Mouse (Mus musculus) cortical plate, adult 2 months (tissue): Measurements from ENCODE around the gene Olfr1290. TPM values are rescaled to one million over a fixed set of nuclear protein-coding genes. Genes with fewer than 3 reads are reported as not detected.

Experiments
- H3K27ac ChIP-seq: fragments of 200-500 bp; 2 replicates; pipeline ENCODE4 v1.5.1; 2012; ENCODE audit warnings: low read length, control low read depth, inconsistent platforms; ENCODE audit not compliant: insufficient read depth
- H3K4me1 ChIP-seq: fragments of 200-500 bp; 2 replicates; pipeline ENCODE4 v1.6.1; 2011; ENCODE audit warnings: low read length; ENCODE audit not compliant: control insufficient read depth, insufficient read depth
- H3K4me3 ChIP-seq: fragments of 200-500 bp; 2 replicates; pipeline ENCODE4 v1.5.1; 2011; ENCODE audit warnings: mild to moderate bottlenecking, low read length, control low read depth; ENCODE audit not compliant: insufficient read depth
- CTCF ChIP-seq: fragments of 200-500 bp; IDR thresholded peaks from 2 replicates; pipeline ENCODE4 v1.5.1; 2011; ENCODE audit warnings: mild to moderate bottlenecking, control low read depth, low read length; ENCODE audit not compliant: insufficient read depth; ENCODE audit errors: extremely low read depth
- POLR2A ChIP-seq: fragments of 200-500 bp; IDR thresholded peaks from 2 replicates; pipeline ENCODE4 v1.6.1; 2011; ENCODE audit warnings: mild to moderate bottlenecking, low read length, control low read depth; ENCODE audit not compliant: insufficient read depth; ENCODE audit errors: extremely low read depth
- polyA plus RNA-seq: library from polyadenylated mRNA; depleted of rRNA; stranded (reverse); fragments of >200 nt; gene quantifications from 2 replicates; pipeline ENCODE4 v1.2.3, GENCODE M21; 2012; rRNA removed

Olfr1290 gene
- polyA plus RNA-seq = not detected in 2 replicates

GRCm38 (mm10) chr2:111493729-111494128, at the start of gene Olfr1290:
Gene Olfr1290, minus strand, starts transcription at chr2:111493829.
- Histone ChIP-seq H3K4me1 (no peaks in the 10 kb centered on the region), H3K4me3 (no peak within 1 kb of the TSS), H3K27ac (no peak within 1 kb of the TSS)
- no peak for TF ChIP-seq POLR2A

- no peak for TF ChIP-seq POLR2A
- H3K4me1 ChIP-seq = no peaks in the 10 kb centered on the region
- no peak within 1 kb of the TSS for H3K27ac ChIP-seq
- no peak within 1 kb of the TSS for H3K4me3 ChIP-seq
Measured at GRCm38 (mm10) chr2:111540191-111540590, 46.6 kb upstream of the Olfr1290 start, which contains the start of gene Olfr1294. Gene Olfr1294, minus strand, starts transcription at chr2:111540291.

- no peak within 1 kb of the TSS for H3K27ac ChIP-seq
- TF ChIP-seq CTCF = no peak
- no peak for TF ChIP-seq POLR2A
- H3K4me1 ChIP-seq = no peaks in the 10 kb centered on the region
- no peak within 1 kb of the TSS for H3K4me3 ChIP-seq
Measured at GRCm38 (mm10) chr2:111524903-111525302, 31.3 kb upstream of the Olfr1290 start, which contains the start of gene Olfr1293-ps. Gene Olfr1293-ps, plus strand, starts transcription at chr2:111525203.

- no peaks in the 10 kb centered on the region for H3K4me1 ChIP-seq
- H3K27ac ChIP-seq = no peak overlapping the region
Measured at GRCm38 (mm10) chr2:111517451-111517850, 23.8 kb upstream of the Olfr1290 start.

GRCm38 (mm10) chr2:111496880-111497279, 3.3 kb upstream of the Olfr1290 start, which contains the start of gene Olfr1291-ps1:
Gene Olfr1291-ps1, plus strand, starts transcription at chr2:111497180.
- no peak for TF ChIP-seq POLR2A
- no peak for TF ChIP-seq CTCF
- no peaks in the 10 kb centered on the region for H3K4me1 ChIP-seq
- no peak within 1 kb of the TSS for H3K27ac ChIP-seq
- H3K4me3 ChIP-seq = no peak within 1 kb of the TSS

More at GRCm38 (mm10) chr2:111517451-111517850, 23.8 kb upstream of the Olfr1290 start:
- no peak overlapping the region for H3K4me3 ChIP-seq
- TF ChIP-seq CTCF (no peak), POLR2A (no peak)

- Histone ChIP-seq H3K4me3 (no peak within 1 kb of the TSS), H3K27ac (no peak within 1 kb of the TSS), H3K4me1 (no peaks in the 10 kb centered on the region)
- no peak for TF ChIP-seq CTCF
- no peak for TF ChIP-seq POLR2A
Measured at GRCm38 (mm10) chr2:111480519-111480918, 13.1 kb downstream of the Olfr1290 start, which contains the start of gene Olfr1289. Gene Olfr1289, plus strand, starts transcription at chr2:111480819.

- Histone ChIP-seq H3K4me1 (no peaks in the 10 kb centered on the region), H3K27ac (no peak within 1 kb of the TSS), H3K4me3 (no peak within 1 kb of the TSS)
- TF ChIP-seq CTCF (no peak), POLR2A (no peak)
Measured at GRCm38 (mm10) chr2:111473801-111474200, 19.8 kb downstream of the Olfr1290 start, which contains the start of gene Olfr1288. Gene Olfr1288, plus strand, starts transcription at chr2:111474101.

- H3K4me1 ChIP-seq = no peaks in the 10 kb centered on the region
- no peak within 1 kb of the TSS for H3K27ac ChIP-seq
- H3K4me3 ChIP-seq = no peak within 1 kb of the TSS
- no peak for TF ChIP-seq CTCF
- TF ChIP-seq POLR2A = no peak
Measured at GRCm38 (mm10) chr2:111448842-111449241, 44.8 kb downstream of the Olfr1290 start, which contains the start of gene Olfr1287. Gene Olfr1287, plus strand, starts transcription at chr2:111449142.

Other genes with a start within 250 kb of the Olfr1290 start
- gene Olfr1276, start 239.3 kb downstream of the Olfr1290 start, polyA plus RNA-seq = not detected in 2 replicates
- gene Olfr1277, start 219.7 kb downstream of the Olfr1290 start, polyA plus RNA-seq = not detected in 2 replicates
- gene Olfr1278, start 203.7 kb downstream of the Olfr1290 start, polyA plus RNA-seq = not detected in 2 replicates
- gene Olfr1279, start 193.2 kb downstream of the Olfr1290 start, polyA plus RNA-seq = not detected in 2 replicates
- not detected in 2 replicates for gene Olfr1280, start 179.8 kb downstream of the Olfr1290 start, polyA plus RNA-seq
- gene Olfr1281, start 167.3 kb downstream of the Olfr1290 start, polyA plus RNA-seq = not detected in 2 replicates
- gene Olfr1282, start 157.8 kb downstream of the Olfr1290 start, polyA plus RNA-seq = not detected in 2 replicates
- not detected in 2 replicates for gene Olfr1283, start 127.0 kb downstream of the Olfr1290 start, polyA plus RNA-seq
- gene Olfr1284, start 118.3 kb downstream of the Olfr1290 start, polyA plus RNA-seq = not detected in 2 replicates
- gene Olfr1286, start 70.7 kb downstream of the Olfr1290 start, polyA plus RNA-seq = not detected in 2 replicates
- not detected in 2 replicates for gene Olfr1287, start 44.7 kb downstream of the Olfr1290 start, polyA plus RNA-seq
- gene Olfr1288, start 19.7 kb downstream of the Olfr1290 start, polyA plus RNA-seq = not detected in 2 replicates
- not detected in 2 replicates for gene Olfr1289, start 13.0 kb downstream of the Olfr1290 start, polyA plus RNA-seq
- gene Olfr1291-ps1, start 3.4 kb upstream of the Olfr1290 start, polyA plus RNA-seq = not detected in 2 replicates
- gene Olfr1293-ps, start 31.4 kb upstream of the Olfr1290 start, polyA plus RNA-seq = not detected in 2 replicates
- not detected in 2 replicates for gene Olfr1294, start 46.5 kb upstream of the Olfr1290 start, polyA plus RNA-seq
- gene Olfr1295, start 75.9 kb upstream of the Olfr1290 start, polyA plus RNA-seq = not detected in 2 replicates
- gene Olfr1297, start 132.7 kb upstream of the Olfr1290 start, polyA plus RNA-seq = not detected in 2 replicates
- not detected in 2 replicates for gene Olfr1298, start 155.4 kb upstream of the Olfr1290 start, polyA plus RNA-seq
- not detected in 2 replicates for gene Olfr1299, start 167.6 kb upstream of the Olfr1290 start, polyA plus RNA-seq